Mouse (Mus musculus): ENCODE measurements around the gene Prkcd. TPM values are rescaled to one million over a fixed set of nuclear protein-coding genes. Genes with fewer than 3 reads are reported as not detected.

Prkcd gene
- 67.1 and 177 TPM in 2 replicates for polyA plus RNA-seq (2011; ENCODE audit: insufficient read depth, insufficient read length, low replicate concordance, missing spikeins)

- H3K4me1 ChIP-seq (ENCODE audit: control insufficient read depth, insufficient read depth, low read length) = peaks cover 24% of the 10 kb centered on the region
- under 1% methylated on average over 71 of the region's 71 CpGs for WGBS
- peak within 1 kb of the TSS; percentile 92 for H3K27ac ChIP-seq (ENCODE audit: control insufficient read depth, insufficient read depth, low read depth, low read length, poor library complexity)
These were observed at the start of gene Prkcd for GRCm38 (mm10) chr14:30625856-30626726. Gene Prkcd, minus strand, starts transcription at chr14:30626210.

GRCm38 (mm10) chr14:30674947-30675346 is 48.9 kb upstream of the Prkcd start:
- Histone ChIP-seq H3K4me1 (ENCODE audit: control insufficient read depth, insufficient read depth, low read length) (peaks cover 6% of the 10 kb centered on the region), H3K4me3 (replicated peaks; ENCODE audit: control insufficient read depth, low read depth, low read length) (no peak overlapping the region), H3K27ac (ENCODE audit: control insufficient read depth, insufficient read depth, low read depth, low read length, poor library complexity) (no peak overlapping the region)
- TF ChIP-seq POLR2A (IDR thresholded peaks at IDR 0.05; ENCODE audit: borderline replicate concordance, control insufficient read depth, low read depth, low read length) (no peak), CTCF (IDR thresholded peaks at IDR 0.05; ENCODE audit: control insufficient read depth, insufficient read depth, low read length) (no peak)
- WGBS = 40% methylated on average over 6 of the region's 6 CpGs

More at GRCm38 (mm10) chr14:30625856-30626726, at the start of gene Prkcd:
- TF ChIP-seq POLR2A (IDR thresholded peaks at IDR 0.05; ENCODE audit: borderline replicate concordance, control insufficient read depth, low read depth, low read length) = peak; percentile 77; the same call in 1 of the 2 replicates
- TF ChIP-seq CTCF (IDR thresholded peaks at IDR 0.05; ENCODE audit: control insufficient read depth, insufficient read depth, low read length) = no peak
- H3K4me3 ChIP-seq (replicated peaks; ENCODE audit: control insufficient read depth, low read depth, low read length) = peak within 1 kb of the TSS; percentile 87

GRCm38 (mm10) chr14:30671986-30672312 is 45.9 kb upstream of the Prkcd start:
- TF ChIP-seq CTCF (IDR thresholded peaks at IDR 0.05; ENCODE audit: control insufficient read depth, insufficient read depth, low read length) = peak; percentile 88
- TF ChIP-seq POLR2A (IDR thresholded peaks at IDR 0.05; ENCODE audit: borderline replicate concordance, control insufficient read depth, low read depth, low read length) = no peak
- no peak overlapping the region; the same call in 1 of the 2 replicates for H3K27ac ChIP-seq (ENCODE audit: control insufficient read depth, insufficient read depth, low read depth, low read length, poor library complexity)
- H3K4me3 ChIP-seq (replicated peaks; ENCODE audit: control insufficient read depth, low read depth, low read length) = no peak overlapping the region
- peaks cover 5% of the 10 kb centered on the region for H3K4me1 ChIP-seq (ENCODE audit: control insufficient read depth, insufficient read depth, low read length)
- 5% methylated on average over 3 of the region's 3 CpGs for WGBS

GRCm38 (mm10) chr14:30671095-30671985 is 45.3 kb upstream of the Prkcd start:
- TF ChIP-seq POLR2A (IDR thresholded peaks at IDR 0.05; ENCODE audit: borderline replicate concordance, control insufficient read depth, low read depth, low read length) (no peak), CTCF (IDR thresholded peaks at IDR 0.05; ENCODE audit: control insufficient read depth, insufficient read depth, low read length) (no peak)
- Histone ChIP-seq H3K27ac (ENCODE audit: control insufficient read depth, insufficient read depth, low read depth, low read length, poor library complexity) (no peak overlapping the region; the same call in 1 of the 2 replicates), H3K4me3 (replicated peaks; ENCODE audit: control insufficient read depth, low read depth, low read length) (no peak overlapping the region), H3K4me1 (ENCODE audit: control insufficient read depth, insufficient read depth, low read length) (peaks cover 5% of the 10 kb centered on the region)
- WGBS = 62% methylated on average over 15 of the region's 15 CpGs

- no peak overlapping the region for H3K27ac ChIP-seq (ENCODE audit: control insufficient read depth, insufficient read depth, low read depth, low read length, poor library complexity)
- no peak for TF ChIP-seq CTCF (IDR thresholded peaks at IDR 0.05; ENCODE audit: control insufficient read depth, insufficient read depth, low read length)
- H3K4me3 ChIP-seq (replicated peaks; ENCODE audit: control insufficient read depth, low read depth, low read length) = no peak overlapping the region
- WGBS = 86% methylated on average over 6 of the region's 6 CpGs
- H3K4me1 ChIP-seq (ENCODE audit: control insufficient read depth, insufficient read depth, low read length) = peaks cover 5% of the 10 kb centered on the region
These were observed 44.2 kb upstream of the Prkcd start for GRCm38 (mm10) chr14:30670161-30670560.

- TF ChIP-seq POLR2A (IDR thresholded peaks at IDR 0.05; ENCODE audit: borderline replicate concordance, control insufficient read depth, low read depth, low read length) = no peak
- no peak for TF ChIP-seq CTCF (IDR thresholded peaks at IDR 0.05; ENCODE audit: control insufficient read depth, insufficient read depth, low read length)
- WGBS = 81% methylated on average over 4 of the region's 4 CpGs
- Histone ChIP-seq H3K4me1 (ENCODE audit: control insufficient read depth, insufficient read depth, low read length) (peaks cover 4% of the 10 kb centered on the region), H3K27ac (ENCODE audit: control insufficient read depth, insufficient read depth, low read depth, low read length, poor library complexity) (no peak overlapping the region), H3K4me3 (replicated peaks; ENCODE audit: control insufficient read depth, low read depth, low read length) (no peak overlapping the region)
These were observed 40.6 kb upstream of the Prkcd start for GRCm38 (mm10) chr14:30666604-30667003.

- WGBS = 75% methylated on average over 3 of the region's 3 CpGs
- Histone ChIP-seq H3K27ac (ENCODE audit: control insufficient read depth, insufficient read depth, low read depth, low read length, poor library complexity) (no peak overlapping the region), H3K4me1 (ENCODE audit: control insufficient read depth, insufficient read depth, low read length) (peaks cover 1% of the 10 kb centered on the region), H3K4me3 (replicated peaks; ENCODE audit: control insufficient read depth, low read depth, low read length) (no peak overlapping the region)
- no peak for TF ChIP-seq POLR2A (IDR thresholded peaks at IDR 0.05; ENCODE audit: borderline replicate concordance, control insufficient read depth, low read depth, low read length)
- TF ChIP-seq CTCF (IDR thresholded peaks at IDR 0.05; ENCODE audit: control insufficient read depth, insufficient read depth, low read length) = no peak
These were observed 40.1 kb upstream of the Prkcd start for GRCm38 (mm10) chr14:30666061-30666460.

- 16% methylated on average over 1 of the region's 1 CpGs for WGBS
- TF ChIP-seq POLR2A (IDR thresholded peaks at IDR 0.05; ENCODE audit: borderline replicate concordance, control insufficient read depth, low read depth, low read length) (no peak), CTCF (IDR thresholded peaks at IDR 0.05; ENCODE audit: control insufficient read depth, insufficient read depth, low read length) (no peak)
These were observed 29.5 kb upstream of the Prkcd start for GRCm38 (mm10) chr14:30655531-30655930.

More at GRCm38 (mm10) chr14:30655531-30655930, 29.5 kb upstream of the Prkcd start:
- H3K4me3 ChIP-seq (replicated peaks; ENCODE audit: control insufficient read depth, low read depth, low read length) = no peak overlapping the region
- no peak overlapping the region for H3K27ac ChIP-seq (ENCODE audit: control insufficient read depth, insufficient read depth, low read depth, low read length, poor library complexity)
- no peaks in the 10 kb centered on the region; the same call in none of the 2 replicates for H3K4me1 ChIP-seq (ENCODE audit: control insufficient read depth, insufficient read depth, low read length)

All from bone marrow, adult 2 months (tissue).